Mouse (Mus musculus): ENCODE measurements around the gene Arih2.

The Arih2 gene

DNA sequence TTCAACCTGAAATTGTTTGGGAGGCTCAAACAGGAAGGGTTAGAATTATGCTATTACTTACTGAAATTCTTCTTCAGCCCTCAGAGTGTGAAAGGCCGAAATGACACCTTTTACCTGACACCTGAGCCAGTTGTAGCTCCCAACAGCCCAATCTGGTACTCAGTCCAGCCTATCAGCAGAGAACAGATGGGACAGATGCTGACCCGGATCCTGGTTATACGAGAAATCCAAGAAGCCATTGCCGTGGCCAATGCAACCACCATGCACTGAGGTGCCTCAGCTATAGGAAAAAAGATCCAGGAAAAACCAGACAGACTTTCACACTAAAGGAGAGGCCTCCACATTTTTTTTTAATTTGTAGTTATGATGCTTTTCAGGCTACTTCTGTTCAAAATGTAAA lies 90.0 kb downstream of the Arih2 start:
- DNase-seq: no peak

Measured in B cell, adult 2 months (primary cell).